Mouse (Mus musculus): ENCODE measurements at regions not wholly inside any gene's neighbourhood (a gene's known extent, or its start where the extent isn't known, plus 50 kb on each side); places are given as distances from the start of the nearest gene placed in this dataset.

DNA sequence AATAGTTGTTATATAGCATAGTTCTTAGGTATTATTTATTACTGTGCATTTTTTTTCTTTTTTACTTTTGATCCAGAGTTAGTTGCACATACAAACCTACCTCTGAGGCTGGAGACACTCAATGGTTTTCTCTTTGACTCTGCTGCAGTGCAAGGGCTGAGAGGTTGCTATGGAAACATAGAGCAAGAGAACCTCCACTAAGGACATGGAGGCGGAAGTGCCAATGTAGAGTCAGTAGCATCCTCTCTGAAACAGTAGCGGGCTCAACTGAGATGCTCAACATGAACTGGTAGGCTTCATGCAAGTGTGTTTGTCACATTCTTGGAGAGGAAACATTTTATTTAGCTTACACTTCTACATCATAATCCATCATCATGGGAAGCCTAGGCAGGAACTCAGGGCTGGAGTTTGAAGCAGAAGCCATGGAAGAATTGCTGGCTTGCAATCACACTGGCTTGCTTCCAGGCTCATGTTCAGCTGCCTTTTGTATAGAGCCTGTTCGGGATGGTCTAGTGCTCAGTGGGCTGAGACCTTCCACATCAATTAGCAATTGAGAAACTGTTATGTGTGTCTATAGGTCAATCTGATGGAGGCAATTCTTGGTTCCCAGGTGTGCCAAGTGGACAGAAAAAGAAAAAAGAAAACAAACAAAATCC lies 2222.4 kb downstream of the 4930444P10Rik start:
- no peak for TF ChIP-seq POLR2A (IDR thresholded peaks at IDR 0.05; ENCODE audit: extremely low read depth, insufficient read depth, low read length)
- TF ChIP-seq CTCF (IDR thresholded peaks at IDR 0.05; ENCODE audit: low read depth, low read length): no peak
